Mouse (Mus musculus) neural tube, embryonic 15.5 days (tissue): Measurements from ENCODE around the gene Itih4. TPM values are rescaled to one million over a fixed set of nuclear protein-coding genes. Genes with fewer than 3 reads are reported as not detected.

ENCODE experiments used
- ATAC-seq: fragments of 200-750 bp; cut with Nextera tagmentation; 2 replicates; pipeline ENCODE4 v1.8.0; 2017; ENCODE audit warnings: mild to moderate bottlenecking, moderate TSS enrichment, moderate library complexity; ENCODE audit not compliant: low FRiP score
- H3K27ac ChIP-seq: fragments of 300-500 bp; sonication (generic); replicated peaks from 2 replicates; pipeline ENCODE4 v1.5.1; 2015; ENCODE audit warnings: mild to moderate bottlenecking, inconsistent platforms
- H3K27me3 ChIP-seq: fragments of 300-500 bp; sonication (generic); replicated peaks from 2 replicates; pipeline ENCODE4 v1.6.1; 2015; ENCODE audit warnings: inconsistent platforms
- H3K36me3 ChIP-seq: fragments of 300-500 bp; sonication (generic); 2 replicates; pipeline ENCODE4 v1.6.1; 2015; ENCODE audit warnings: inconsistent platforms
- H3K4me1 ChIP-seq: fragments of 300-500 bp; sonication (generic); 2 replicates; pipeline ENCODE4 v1.6.1; 2015; ENCODE audit warnings: inconsistent platforms
- H3K4me2 ChIP-seq: fragments of 300-500 bp; sonication (generic); 2 replicates; pipeline ENCODE4 v1.6.1; 2015; ENCODE audit warnings: inconsistent platforms, mild to moderate bottlenecking, moderate library complexity
- H3K4me3 ChIP-seq: fragments of 300-500 bp; sonication (generic); replicated peaks from 2 replicates; pipeline ENCODE4 v1.5.1; 2015; ENCODE audit warnings: mild to moderate bottlenecking, inconsistent platforms
- H3K9ac ChIP-seq: fragments of 300-500 bp; sonication (generic); replicated peaks from 2 replicates; pipeline ENCODE4 v1.6.1; 2015; ENCODE audit warnings: mild to moderate bottlenecking, inconsistent platforms
- H3K9me3 ChIP-seq: fragments of 300-500 bp; sonication (generic); replicated peaks from 2 replicates; pipeline ENCODE4 v1.6.1; 2016; ENCODE audit warnings: inconsistent platforms
- WGBS: fragments of 180-500 bp; shearing (Covaris S2); methylation state at CpG from one replicate; pipeline ENCODE4 v1.1.7; 2015; ENCODE audit warnings: mixed read lengths; 5-methylcytosine and 5-hydroxymethylcytosine counted together
- polyA plus RNA-seq: library from polyadenylated mRNA; unstranded; fragments of >200 nt; fragmentation: Nextera tagmentation; extraction: Ambion mirVana; gene quantifications from 2 replicates; pipeline ENCODE4 v1.2.1, GENCODE M21; 2015

Gene Itih4
- polyA plus RNA-seq, 1 experiment from 2014 or later, result 0.08 TPM

DNA sequence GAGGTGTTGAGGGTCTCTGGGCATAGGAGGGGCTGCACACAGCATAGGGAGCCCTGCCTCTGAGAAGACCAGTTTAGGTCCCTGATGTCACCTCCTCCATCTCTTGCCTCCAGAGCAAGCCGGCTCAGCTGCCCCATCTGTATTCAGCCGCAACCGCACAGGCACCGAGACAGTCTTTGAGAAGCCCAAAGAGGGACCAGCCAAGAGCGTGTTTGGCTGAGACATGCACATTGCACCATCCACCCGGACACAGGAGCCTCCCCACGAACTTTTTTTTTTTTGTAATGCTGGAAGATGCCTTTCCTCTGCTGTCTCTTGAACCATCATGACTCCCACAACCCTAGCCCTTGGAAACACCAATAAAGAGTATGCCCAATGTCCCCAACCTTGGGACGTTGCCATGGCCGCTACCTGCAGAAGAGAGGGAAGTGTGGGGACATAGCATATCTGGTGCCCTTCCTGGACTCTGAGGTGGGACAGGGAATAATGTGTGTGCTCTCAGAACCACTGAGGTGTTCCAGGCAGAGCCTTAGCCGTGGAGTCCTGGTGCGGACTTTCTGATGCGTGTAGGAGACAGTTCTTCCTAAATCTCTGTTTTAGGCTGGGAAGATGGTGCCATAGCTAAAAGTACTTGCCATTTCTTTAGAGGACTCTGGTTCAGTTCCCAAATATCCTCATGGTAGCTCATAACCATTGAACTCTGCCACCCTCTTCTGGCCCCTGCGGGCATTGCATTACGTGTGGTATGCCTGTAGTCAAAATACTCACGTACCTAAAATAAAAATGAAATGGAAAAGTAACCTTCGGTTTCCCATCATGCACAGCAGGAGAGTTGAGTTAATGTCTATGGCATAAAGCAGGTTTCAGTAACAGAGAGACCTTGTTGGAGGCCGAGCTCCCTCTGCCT is 5.2 kb upstream of the Itih4 start:
- no peak for ATAC-seq
- no peaks in the 10 kb centered on the region for H3K9me3 ChIP-seq
- H3K27me3 ChIP-seq, result no peaks in the 10 kb centered on the region
- no peaks in the 10 kb centered on the region for H3K4me1 ChIP-seq
- H3K4me3 ChIP-seq, result no peak overlapping the region
- WGBS, result 87% methylated on average over 17 of the region's 17 CpGs
- H3K36me3 ChIP-seq, result peaks cover 6% of the 10 kb centered on the region; the same call in 1 of the 2 replicates
- H3K9ac ChIP-seq, result no peak overlapping the region
- no peak overlapping the region for H3K4me2 ChIP-seq
- H3K27ac ChIP-seq, result no peak overlapping the region

DNA sequence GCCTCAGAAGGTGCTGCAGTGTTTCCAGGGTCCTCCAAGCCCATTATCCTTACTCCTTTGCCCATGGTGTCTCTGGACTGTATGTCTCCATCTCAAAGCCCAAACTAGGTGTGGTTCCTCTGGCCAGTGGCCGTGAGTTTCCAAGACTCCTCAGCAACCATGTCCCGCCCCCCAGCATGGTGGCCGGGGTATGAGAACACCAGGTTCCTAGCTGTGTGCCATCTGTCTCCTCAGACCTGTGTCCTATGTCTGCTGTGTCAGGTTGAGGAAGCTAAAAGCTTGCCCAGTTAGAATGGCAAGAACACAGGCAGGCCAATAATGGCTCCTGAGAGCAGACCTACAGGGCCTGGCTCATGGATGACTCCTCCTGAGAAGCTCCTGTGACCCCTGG is 4.6 kb upstream of the Itih4 start:
- Histone ChIP-seq H3K27ac (no peak overlapping the region), H3K4me2 (no peak overlapping the region), H3K4me1 (no peaks in the 10 kb centered on the region), H3K4me3 (no peak overlapping the region), H3K36me3 (no peaks in the 10 kb centered on the region), H3K9me3 (no peaks in the 10 kb centered on the region), H3K27me3 (no peaks in the 10 kb centered on the region), H3K9ac (no peak overlapping the region)
- 93% methylated on average over 3 of the region's 3 CpGs for WGBS
- no peak for ATAC-seq

DNA sequence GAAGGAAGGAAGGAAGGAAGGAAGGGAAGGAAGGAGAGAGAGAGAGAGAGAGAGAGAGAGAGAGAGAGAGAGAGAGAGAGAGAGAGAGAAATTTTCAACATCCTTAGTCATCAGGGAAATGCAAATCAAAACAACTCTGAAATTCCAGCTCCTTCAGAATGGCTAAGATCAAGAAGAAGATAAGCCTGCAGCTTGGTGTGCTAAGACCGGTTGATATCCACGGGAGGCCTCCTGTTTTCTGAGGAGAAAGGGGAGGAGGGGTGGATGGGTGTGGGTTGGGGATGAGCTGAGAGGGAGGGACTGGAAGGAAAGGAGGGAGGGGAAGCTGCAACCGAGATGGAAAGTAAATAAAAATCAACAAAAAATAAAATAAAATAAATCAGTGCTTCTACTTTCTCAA is 978 bp upstream of the Itih4 start:
- no peaks in the 10 kb centered on the region for H3K36me3 ChIP-seq
- 43% methylated on average over 3 of the region's 3 CpGs for WGBS
- no peak overlapping the region for H3K9ac ChIP-seq
- no peaks in the 10 kb centered on the region for H3K27me3 ChIP-seq
- H3K9me3 ChIP-seq, result no peaks in the 10 kb centered on the region
- no peaks in the 10 kb centered on the region for H3K4me1 ChIP-seq
- no peak overlapping the region for H3K27ac ChIP-seq
- no peak overlapping the region for H3K4me2 ChIP-seq
- ATAC-seq, result no peak
- no peak overlapping the region for H3K4me3 ChIP-seq

DNA sequence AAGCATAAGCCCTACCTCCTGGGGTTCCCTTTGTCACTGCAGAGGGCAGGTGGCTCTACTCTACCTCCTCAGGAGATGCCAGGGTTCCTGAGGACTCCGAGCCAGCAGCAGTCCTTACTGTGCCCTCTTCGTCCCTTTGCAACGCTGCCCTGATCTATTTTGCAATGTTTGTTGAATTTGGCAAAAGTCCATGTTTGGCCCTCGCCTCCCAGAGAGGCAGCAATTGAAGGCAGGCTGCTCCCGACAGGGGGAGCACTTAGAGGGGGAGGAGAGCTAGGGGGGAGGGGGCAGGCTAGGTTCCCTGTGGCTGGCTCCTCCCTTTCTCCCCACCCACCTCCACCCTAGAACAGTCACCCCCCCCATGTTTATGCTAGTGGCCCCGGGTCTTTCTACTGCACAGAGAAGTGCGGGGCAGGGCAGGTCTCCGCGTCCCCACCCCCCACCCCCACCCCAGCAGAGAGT is 2.0 kb downstream of the Itih4 start:
- no peak overlapping the region for H3K4me3 ChIP-seq
- no peaks in the 10 kb centered on the region for H3K36me3 ChIP-seq
- ATAC-seq, result no peak
- H3K27ac ChIP-seq, result no peak overlapping the region
- peak overlapping the region; percentile 25; the same call in 1 of the 2 replicates for H3K4me2 ChIP-seq
- no peak overlapping the region for H3K9ac ChIP-seq
- WGBS, result 25% methylated on average over 9 of the region's 9 CpGs
- no peaks in the 10 kb centered on the region for H3K9me3 ChIP-seq
- H3K4me1 ChIP-seq, result no peaks in the 10 kb centered on the region
- no peaks in the 10 kb centered on the region for H3K27me3 ChIP-seq

DNA sequence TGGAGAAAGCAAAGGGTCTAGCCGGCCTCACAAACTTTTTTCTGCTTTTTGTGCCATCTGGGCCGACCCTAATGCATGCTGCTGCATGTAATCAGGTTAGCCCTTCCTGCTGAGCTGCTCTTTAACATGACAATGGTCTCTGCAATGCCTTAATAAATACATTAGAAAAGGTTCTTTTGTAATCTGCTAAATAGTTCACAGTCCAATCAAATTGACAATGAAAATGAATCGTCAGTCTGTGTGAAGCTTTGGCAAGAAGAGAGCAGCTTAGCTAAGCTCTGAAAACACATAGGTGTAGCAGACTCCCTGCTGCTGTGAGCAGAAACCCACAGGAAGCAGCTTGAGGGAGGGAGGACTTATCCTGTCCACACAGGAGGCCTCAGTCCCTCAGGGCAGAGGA is 13.7 kb downstream of the Itih4 start:
- no peak overlapping the region for H3K9ac ChIP-seq
- H3K4me1 ChIP-seq, result no peaks in the 10 kb centered on the region
- H3K4me3 ChIP-seq, result no peak overlapping the region
- 22% methylated on average over 3 of the region's 3 CpGs for WGBS
- no peaks in the 10 kb centered on the region for H3K36me3 ChIP-seq
- no peaks in the 10 kb centered on the region for H3K9me3 ChIP-seq
- no peak overlapping the region for H3K27ac ChIP-seq
- no peaks in the 10 kb centered on the region for H3K27me3 ChIP-seq
- ATAC-seq, result no peak
- H3K4me2 ChIP-seq, result no peak overlapping the region

DNA sequence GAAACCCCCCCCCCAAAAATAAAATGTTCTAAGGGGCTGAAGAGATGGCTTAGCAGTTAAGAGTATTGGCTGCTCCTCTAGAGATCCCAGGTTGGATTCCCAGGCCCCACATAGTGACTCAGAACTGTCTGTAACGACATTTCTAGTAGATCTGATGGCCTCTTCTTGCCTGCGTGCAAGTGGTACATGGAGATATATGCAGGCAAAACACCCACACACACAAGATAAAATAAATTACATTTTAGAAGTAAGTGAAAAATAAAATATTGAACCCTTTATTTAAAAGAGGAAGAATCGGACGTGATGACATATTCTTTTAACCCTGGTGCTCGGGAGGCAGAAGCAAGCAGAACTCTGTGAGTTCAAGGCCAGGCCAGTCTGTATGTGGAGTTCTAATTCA is 16.4 kb downstream of the Itih4 start:
- H3K9me3 ChIP-seq, result no peaks in the 10 kb centered on the region
- H3K36me3 ChIP-seq, result no peaks in the 10 kb centered on the region
- WGBS, result 89% methylated on average over 5 of the region's 5 CpGs
- H3K4me3 ChIP-seq, result no peak overlapping the region
- no peak for ATAC-seq
- no peak overlapping the region for H3K9ac ChIP-seq
- H3K4me2 ChIP-seq, result no peak overlapping the region
- no peak overlapping the region for H3K27ac ChIP-seq
- no peaks in the 10 kb centered on the region for H3K4me1 ChIP-seq
- no peaks in the 10 kb centered on the region for H3K27me3 ChIP-seq

DNA sequence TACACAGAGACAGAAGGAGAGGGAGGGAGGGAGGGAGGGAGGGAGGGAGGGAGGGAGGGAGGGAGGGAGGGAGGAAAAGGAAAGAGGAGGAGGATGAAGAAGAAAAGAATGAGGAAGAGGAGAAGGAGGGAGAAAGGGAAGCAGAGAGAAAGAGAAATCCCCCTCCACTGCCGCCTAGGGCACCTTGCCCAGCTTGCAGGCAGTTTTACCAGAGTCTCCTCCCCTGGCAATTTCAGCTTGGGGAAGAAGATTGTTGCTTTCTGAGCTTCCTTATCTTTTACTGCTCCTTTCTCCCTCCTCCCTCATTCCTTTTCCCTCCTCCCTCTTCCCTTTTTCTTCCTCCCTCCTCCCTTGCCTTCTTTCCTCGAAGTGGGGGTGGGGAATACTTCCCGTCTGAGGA is 16.8 kb downstream of the Itih4 start:
- Histone ChIP-seq H3K27ac (no peak overlapping the region), H3K36me3 (no peaks in the 10 kb centered on the region), H3K27me3 (no peaks in the 10 kb centered on the region), H3K4me1 (no peaks in the 10 kb centered on the region), H3K9me3 (no peaks in the 10 kb centered on the region), H3K4me3 (no peak overlapping the region), H3K9ac (no peak overlapping the region), H3K4me2 (no peak overlapping the region)
- 75% methylated on average over 3 of the region's 3 CpGs for WGBS
- ATAC-seq, result no peak

DNA sequence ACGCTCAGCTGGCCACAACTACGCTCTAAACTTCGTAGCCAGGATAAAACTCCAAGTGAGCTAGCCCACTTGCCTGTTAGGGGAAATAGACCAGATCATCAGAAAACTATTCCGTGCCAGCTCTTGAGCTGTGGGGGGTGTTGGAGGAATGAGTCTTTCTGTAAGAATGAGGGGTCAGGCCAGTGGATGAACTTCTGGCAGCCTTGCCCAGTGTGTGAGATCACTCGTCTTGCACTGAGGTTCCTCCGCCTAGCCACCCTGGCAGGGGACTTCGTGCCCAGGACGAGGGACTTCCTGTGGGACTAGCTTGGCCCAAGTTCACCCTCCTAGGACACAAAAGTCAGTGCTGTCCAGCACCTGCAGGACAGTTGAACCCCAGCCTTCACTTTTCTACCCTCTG is 18.0 kb downstream of the Itih4 start:
- no peak for ATAC-seq
- 85% methylated on average over 8 of the region's 8 CpGs for WGBS
- H3K36me3 ChIP-seq, result no peaks in the 10 kb centered on the region

DNA sequence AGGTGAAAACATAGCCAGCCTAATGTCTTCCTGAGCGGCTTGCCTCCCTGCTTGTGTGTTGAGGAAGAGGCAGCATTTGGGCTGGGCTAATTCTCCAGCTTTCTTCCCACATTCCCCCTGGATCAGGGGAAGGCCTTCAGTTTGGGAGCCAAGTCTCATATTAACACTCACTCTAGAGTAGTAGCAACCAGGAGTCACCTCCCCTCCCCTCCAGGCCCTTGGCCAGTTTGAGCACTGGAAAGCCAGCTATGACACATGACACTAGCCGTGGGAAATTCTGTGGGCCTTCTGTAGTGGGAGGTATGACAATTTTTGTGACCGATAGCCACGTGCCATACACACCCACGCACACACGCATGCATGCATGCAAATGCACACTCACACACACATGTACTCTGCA is 19.7 kb downstream of the Itih4 start:
- Histone ChIP-seq H3K4me3 (no peak overlapping the region), H3K4me2 (no peak overlapping the region), H3K9ac (no peak overlapping the region), H3K36me3 (no peaks in the 10 kb centered on the region), H3K27me3 (no peaks in the 10 kb centered on the region), H3K4me1 (no peaks in the 10 kb centered on the region), H3K27ac (no peak overlapping the region), H3K9me3 (no peaks in the 10 kb centered on the region)
- 93% methylated on average over 6 of the region's 6 CpGs for WGBS
- ATAC-seq, result no peak

More for the DNA sequence above, 18.0 kb downstream of the Itih4 start:
- no peaks in the 10 kb centered on the region for H3K4me1 ChIP-seq
- H3K9ac ChIP-seq, result no peak overlapping the region
- H3K9me3 ChIP-seq, result no peaks in the 10 kb centered on the region
- no peak overlapping the region for H3K27ac ChIP-seq
- H3K4me2 ChIP-seq, result no peak overlapping the region
- no peak overlapping the region for H3K4me3 ChIP-seq
- H3K27me3 ChIP-seq, result no peaks in the 10 kb centered on the region

DNA sequence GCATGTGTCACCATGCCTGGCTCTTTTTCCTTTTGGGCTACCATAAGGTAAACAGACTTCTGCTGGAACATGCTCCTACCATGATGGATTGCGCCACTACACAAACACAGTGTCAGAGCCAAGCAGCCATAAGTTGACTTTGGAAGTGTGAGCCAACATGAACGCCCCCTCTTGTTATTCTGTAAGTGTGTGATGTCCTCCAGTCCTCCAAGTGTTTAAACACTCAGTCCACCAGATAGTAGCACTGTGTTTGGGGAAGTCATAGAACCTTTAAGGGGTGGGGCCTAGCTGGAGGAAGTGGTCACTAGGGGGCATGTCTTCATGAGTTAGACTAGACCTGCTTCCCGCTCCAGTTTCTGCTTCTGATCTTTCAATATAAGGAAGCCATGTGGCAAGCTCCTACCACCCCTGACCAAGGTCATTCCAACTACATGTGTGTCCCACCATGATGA is 21.6 kb downstream of the Itih4 start:
- H3K4me3 ChIP-seq, result no peak overlapping the region
- ATAC-seq, result no peak
- 86% methylated on average over 3 of the region's 3 CpGs for WGBS

DNA sequence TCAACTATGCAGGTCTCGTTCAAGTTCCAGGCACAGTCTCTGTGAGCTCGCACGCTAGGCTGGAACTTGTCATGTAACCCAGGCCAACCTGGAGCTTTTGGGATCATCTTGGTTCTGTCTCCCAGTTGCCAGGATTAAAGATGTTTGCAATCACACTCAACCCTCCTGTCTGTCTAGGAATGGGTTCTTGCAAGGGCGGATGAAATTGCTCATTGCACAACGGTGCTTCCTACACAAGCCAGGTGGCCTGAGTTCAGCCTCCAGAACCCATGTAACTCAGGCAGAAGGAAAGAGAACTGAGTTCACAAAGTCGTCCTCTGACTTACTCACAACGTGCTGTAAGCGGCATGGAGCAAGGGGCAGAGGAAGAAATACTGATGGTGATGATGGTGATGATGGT is 24.9 kb downstream of the Itih4 start:
- no peaks in the 10 kb centered on the region for H3K27me3 ChIP-seq
- H3K9me3 ChIP-seq, result no peaks in the 10 kb centered on the region
- no peaks in the 10 kb centered on the region for H3K36me3 ChIP-seq
- no peak for ATAC-seq
- H3K9ac ChIP-seq, result no peak overlapping the region
- no peak overlapping the region for H3K4me3 ChIP-seq
- 92% methylated on average over 8 of the region's 8 CpGs for WGBS
- no peak overlapping the region for H3K27ac ChIP-seq
- H3K4me1 ChIP-seq, result no peaks in the 10 kb centered on the region
- no peak overlapping the region for H3K4me2 ChIP-seq

More for the DNA sequence above, 21.6 kb downstream of the Itih4 start:
- Histone ChIP-seq H3K4me1 (no peaks in the 10 kb centered on the region), H3K9me3 (no peaks in the 10 kb centered on the region), H3K27me3 (no peaks in the 10 kb centered on the region), H3K36me3 (no peaks in the 10 kb centered on the region), H3K9ac (no peak overlapping the region), H3K27ac (no peak overlapping the region), H3K4me2 (no peak overlapping the region)

DNA sequence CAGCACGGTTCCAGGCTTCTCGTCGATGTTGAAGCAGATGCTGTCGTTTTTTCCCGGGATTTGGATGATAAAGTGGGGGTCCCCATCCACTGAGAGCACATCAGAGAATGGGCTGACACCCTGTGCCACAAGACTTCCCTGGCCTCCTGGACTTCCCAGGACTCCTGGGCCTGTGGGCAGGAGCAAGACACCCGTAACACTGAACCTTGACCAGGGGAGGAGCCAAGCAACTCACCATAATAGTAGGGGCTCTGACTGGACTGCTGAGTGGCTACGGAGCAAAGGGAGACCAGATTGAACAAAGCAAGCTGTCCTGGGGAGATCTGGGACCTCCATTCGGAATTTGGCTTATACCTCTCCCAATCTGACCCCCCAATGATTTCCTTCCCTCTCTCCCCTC is 26.4 kb downstream of the Itih4 start:
- 83% methylated on average over 8 of the region's 8 CpGs for WGBS
- no peak overlapping the region for H3K4me3 ChIP-seq
- no peaks in the 10 kb centered on the region for H3K9me3 ChIP-seq
- H3K36me3 ChIP-seq, result no peaks in the 10 kb centered on the region
- no peaks in the 10 kb centered on the region for H3K4me1 ChIP-seq
- H3K4me2 ChIP-seq, result no peak overlapping the region
- ATAC-seq, result no peak
- H3K9ac ChIP-seq, result no peak overlapping the region
- no peak overlapping the region for H3K27ac ChIP-seq
- H3K27me3 ChIP-seq, result no peaks in the 10 kb centered on the region
